Comparison of ENCODE assay signal across 12 mouse cellular contexts in the genomic region with DNA sequence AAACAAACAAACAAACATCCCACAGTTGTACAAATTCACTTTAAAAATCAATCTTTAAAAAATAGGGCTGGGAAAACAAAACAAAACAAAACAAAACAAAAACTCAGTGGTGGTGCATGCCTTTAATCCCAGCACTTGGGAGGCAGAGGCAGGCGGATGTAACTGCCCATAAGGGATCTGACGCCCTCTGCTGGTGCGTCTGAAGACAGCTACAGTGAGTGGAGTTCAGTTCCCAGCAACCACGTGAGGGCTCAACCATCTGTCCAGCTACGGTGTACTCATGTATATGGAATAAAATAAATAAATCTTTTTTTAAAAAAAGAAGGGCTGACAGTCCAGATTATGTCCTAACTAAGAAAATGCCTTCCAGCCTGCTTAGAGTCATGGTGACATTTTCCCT. TPM values are rescaled to one million over a fixed set of nuclear protein-coding genes. Genes with fewer than 3 reads are reported as not detected.
DNase-seq lines count a peak whose midpoint lies in the region; ATAC-seq and TF ChIP-seq lines count a peak whose summit lies in the region.
"Had no signal": no experiment of that assay in that cellular context is flagged by ENCODE, and none has a peak within 500 bp of the region (broad histone marks: within the 10 kb centered on the region; RNA-seq: fewer than 3 reads in every experiment).

No protein-coding gene starts in this region.

- no peaks in the 10 kb centered on the region for H3K4me1 ChIP-seq in ES-Bruce4 (ENCODE audit: control insufficient read depth, insufficient read depth, low read length)
- H3K4me1 ChIP-seq in forebrain, embryonic 11.5 days (replicated peaks; ENCODE audit: control insufficient read depth, insufficient read depth, low read length) = no peaks in the 10 kb centered on the region
- H3K4me1 ChIP-seq: forebrain, embryonic 10.5 days had no signal

- DNase-seq in layer of hippocampus, adult 2 months (ENCODE audit: low spot score in 2 of 2) = no peak
- no peak for DNase-seq in layer of hippocampus, adult 11-12 months (ENCODE audit: low spot score)
- DNase-seq in splenic B cell, adult 2 months (ENCODE audit: low read depth, low spot score) = peak; percentile 35
- DNase-seq in right cerebral cortex, postnatal 36 days (ENCODE audit: low spot score in 2 of 2) = no peak
- no peak for DNase-seq in gastrocnemius, postnatal 25 days
- no peak for DNase-seq in forebrain, embryonic 11.5 days (ENCODE audit: low spot score)
- DNase-seq: cerebellum, postnatal 14 days; kidney, adult 18-20 months had no signal

- no peaks in the 10 kb centered on the region for H3K9me3 ChIP-seq in ES-Bruce4 (replicated peaks; ENCODE audit: control insufficient read depth, insufficient read depth, low read length, poor library complexity, severe bottlenecking)
- no peaks in the 10 kb centered on the region for H3K9me3 ChIP-seq in forebrain, embryonic 11.5 days (ENCODE audit: control insufficient read depth, low read length)
- H3K9me3 ChIP-seq: forebrain, embryonic 10.5 days had no signal

- TF ChIP-seq CTCF in layer of hippocampus, adult 2 months (conservative IDR thresholded peaks at IDR 0.05) = peak; percentile 60
- TF ChIP-seq CTCF in ES-Bruce4 (IDR thresholded peaks at IDR 0.05; ENCODE audit: low read depth, low read length) = peak; percentile 76

- peaks cover 6% of the 10 kb centered on the region for H3K36me3 ChIP-seq in ES-Bruce4 (ENCODE audit: control insufficient read depth, insufficient read depth, low read length, poor library complexity, severe bottlenecking)
- H3K36me3 ChIP-seq in splenic B cell, adult 2 months (ENCODE audit: control insufficient read depth, insufficient read depth, low read length, poor library complexity, severe bottlenecking) = peaks cover 3% of the 10 kb centered on the region; the same call in 1 of the 2 replicates
- H3K36me3 ChIP-seq in forebrain, embryonic 11.5 days (ENCODE audit: control insufficient read depth, insufficient read depth, low read length) = peaks cover 2% of the 10 kb centered on the region; the same call in 1 of the 2 replicates

- no peak overlapping the region for H3K4me3 ChIP-seq in layer of hippocampus, adult 2 months
- no peak overlapping the region for H3K4me3 ChIP-seq in ES-Bruce4 (ENCODE audit: low read depth, low read length)
- no peak overlapping the region for H3K4me3 ChIP-seq in forebrain, embryonic 11.5 days (ENCODE audit: low read depth, low read length)
- H3K4me3 ChIP-seq: forebrain, embryonic 10.5 days had no signal

- H3K9ac ChIP-seq in ES-Bruce4 (ENCODE audit: low read depth, poor library complexity, severe bottlenecking) = no peak overlapping the region
- H3K9ac ChIP-seq in forebrain, embryonic 11.5 days (ENCODE audit: low read length) = no peak overlapping the region

- no peak for TF ChIP-seq EP300 in ES-Bruce4 (IDR thresholded peaks at IDR 0.05; ENCODE audit: insufficient read depth, low read depth, low read length)

- no peak overlapping the region for H3K4me2 ChIP-seq in forebrain, embryonic 11.5 days (ENCODE audit: low read depth, low read length, severe bottlenecking)
- H3K4me2 ChIP-seq: heart, embryonic 11.5 days had no signal

- no peaks in the 10 kb centered on the region for H3K27me3 ChIP-seq in ES-Bruce4 (ENCODE audit: control insufficient read depth, insufficient read depth, low read length, poor library complexity, severe bottlenecking)
- H3K27me3 ChIP-seq in splenic B cell, adult 2 months (ENCODE audit: control insufficient read depth, insufficient read depth, low read length, poor library complexity, severe bottlenecking) = no peaks in the 10 kb centered on the region
- H3K27me3 ChIP-seq in forebrain, embryonic 11.5 days (ENCODE audit: control insufficient read depth, insufficient read depth, low read length) = no peaks in the 10 kb centered on the region

- H3K27ac ChIP-seq in layer of hippocampus, adult 2 months = no peak overlapping the region
- no peak overlapping the region for H3K27ac ChIP-seq in ES-Bruce4 (ENCODE audit: insufficient read depth, low read length)
- H3K27ac ChIP-seq in forebrain, embryonic 11.5 days (ENCODE audit: low read depth, low read length) = no peak overlapping the region
- H3K27ac ChIP-seq: forebrain, embryonic 10.5 days had no signal

- 70% methylated on average over 5 of the region's 5 CpGs for WGBS in forebrain, embryonic 11.5 days

- ATAC-seq in granulocyte monocyte progenitor cell, adult 5-6 weeks (replicated peaks; ENCODE audit: poor library complexity, severe bottlenecking) = peak; percentile 68
- no peak for ATAC-seq in forebrain, embryonic 11.5 days (replicated peaks; ENCODE audit: low FRiP score)

- no peak for TF ChIP-seq POLR2A in ES-Bruce4 (IDR thresholded peaks at IDR 0.05; ENCODE audit: insufficient read depth, low read length)

RNA-seq across cellular contexts. Expression of a gene that starts 18.9 kb away (rescaled TPM):
- 10 to 100 TPM in 1 of 2 experiments, 1 to 10 TPM in 1; 9.2 to 10.9 TPM for total RNA-seq in layer of hippocampus, adult 2 months (2021)
- 27.8 and 31.1 TPM in 2 replicates for polyA plus RNA-seq in ES-Bruce4 (2011; ENCODE audit: insufficient read depth, insufficient read length, low read depth, missing spikeins)
- total RNA-seq in granulocyte monocyte progenitor cell, adult 5-6 weeks (2014; fragmentation: Nextera tagmentation) = 23.0 and 23.4 TPM in 2 replicates
- 14.0 and 22.3 TPM in 2 replicates for total RNA-seq in granulocyte monocyte progenitor cell, adult 5-6 weeks (2017)
- 1 to 10 TPM; 3.8 to 4.4 TPM for total RNA-seq in gastrocnemius, postnatal 25 days (2021)
- 27.1 and 33.2 TPM in 2 replicates for polyA plus RNA-seq in forebrain, embryonic 11.5 days (2014; fragmentation: Nextera tagmentation; extraction: Ambion mirVana)

RNA-seq across cellular contexts. Expression of a gene that starts 20.3 kb away (rescaled TPM):
- total RNA-seq in layer of hippocampus, adult 2 months (2021) = 10 to 100 TPM; 96.2 to 97.7 TPM
- polyA plus RNA-seq in ES-Bruce4 (2011; ENCODE audit: insufficient read depth, insufficient read length, low read depth, missing spikeins) = 68.6 and 79.0 TPM in 2 replicates
- 12.5 and 14.4 TPM in 2 replicates for total RNA-seq in granulocyte monocyte progenitor cell, adult 5-6 weeks (2014; fragmentation: Nextera tagmentation)
- 20.9 and 23.7 TPM in 2 replicates for total RNA-seq in granulocyte monocyte progenitor cell, adult 5-6 weeks (2017)
- 10 to 100 TPM; 44.4 to 46.0 TPM for total RNA-seq in gastrocnemius, postnatal 25 days (2021)
- 76.0 and 76.5 TPM in 2 replicates for polyA plus RNA-seq in forebrain, embryonic 11.5 days (2014; fragmentation: Nextera tagmentation; extraction: Ambion mirVana)

RNA-seq across cellular contexts. Expression of a gene that starts 29.2 kb away (rescaled TPM):
- total RNA-seq in layer of hippocampus, adult 2 months (2021) = 100 to 1,000 TPM; 104 to 108 TPM
- 73.7 and 92.5 TPM in 2 replicates for polyA plus RNA-seq in ES-Bruce4 (2011; ENCODE audit: insufficient read depth, insufficient read length, low read depth, missing spikeins)
- 25.7 and 58.6 TPM in 2 replicates for total RNA-seq in granulocyte monocyte progenitor cell, adult 5-6 weeks (2014; fragmentation: Nextera tagmentation)
- total RNA-seq in granulocyte monocyte progenitor cell, adult 5-6 weeks (2017) = 49.7 and 53.6 TPM in 2 replicates
- total RNA-seq in gastrocnemius, postnatal 25 days (2021) = 10 to 100 TPM; 35.4 to 45.8 TPM
- polyA plus RNA-seq in forebrain, embryonic 11.5 days (2014; fragmentation: Nextera tagmentation; extraction: Ambion mirVana) = 64.6 and 69.1 TPM in 2 replicates

RNA-seq across cellular contexts. Expression of a gene that starts 34.6 kb away (rescaled TPM):
- total RNA-seq in layer of hippocampus, adult 2 months (2021) = 10 to 100 TPM; 58.7 to 78.3 TPM
- polyA plus RNA-seq in ES-Bruce4 (2011; ENCODE audit: insufficient read depth, insufficient read length, low read depth, missing spikeins) = 134 and 153 TPM in 2 replicates
- total RNA-seq in granulocyte monocyte progenitor cell, adult 5-6 weeks (2014; fragmentation: Nextera tagmentation) = 89.3 and 101 TPM in 2 replicates
- total RNA-seq in granulocyte monocyte progenitor cell, adult 5-6 weeks (2017) = 104 and 113 TPM in 2 replicates
- total RNA-seq in gastrocnemius, postnatal 25 days (2021) = 10 to 100 TPM; 15.0 to 15.8 TPM
- 124 and 127 TPM in 2 replicates for polyA plus RNA-seq in forebrain, embryonic 11.5 days (2014; fragmentation: Nextera tagmentation; extraction: Ambion mirVana)
